Mouse (Mus musculus) heart, embryonic 10.5 days (tissue): ENCODE measurements around the gene Gm49321. TPM values are rescaled to one million over a fixed set of nuclear protein-coding genes. Genes with fewer than 3 reads are reported as not detected.

Experiments used
- DNase-seq: peaks from one replicate; pipeline ENCODE4 v3.0.0-alpha.2; 2017; ENCODE audit warnings: low spot score
- H3K27ac ChIP-seq: fragments of 300-500 bp; sonication (generic); 2 replicates; pipeline ENCODE4 v1.5.1; 2016; ENCODE audit warnings: mild to moderate bottlenecking
- H3K27me3 ChIP-seq: fragments of 300-500 bp; sonication (generic); 2 replicates; pipeline ENCODE4 v1.6.1; 2016; ENCODE audit warnings: mild to moderate bottlenecking; ENCODE audit not compliant: poor library complexity, insufficient read depth, severe bottlenecking
- H3K36me3 ChIP-seq: fragments of 300-500 bp; sonication (generic); 2 replicates; pipeline ENCODE4 v1.6.1; 2016; ENCODE audit warnings: mild to moderate bottlenecking, moderate library complexity
- H3K4me1 ChIP-seq: fragments of 300-500 bp; sonication (generic); 2 replicates; pipeline ENCODE4 v1.6.1; 2016; ENCODE audit warnings: mild to moderate bottlenecking
- H3K4me3 ChIP-seq: fragments of 300-500 bp; sonication (generic); 2 replicates; pipeline ENCODE4 v1.5.1; 2016; ENCODE audit warnings: mild to moderate bottlenecking, moderate library complexity
- H3K9me3 ChIP-seq: fragments of 300-500 bp; sonication (generic); 2 replicates; pipeline ENCODE4 v1.6.1; 2016; ENCODE audit warnings: mild to moderate bottlenecking, moderate library complexity
- WGBS: fragments of 180-500 bp; shearing (Covaris S2); methylation state at CpG from one replicate; pipeline ENCODE4 v1.1.7; 2016; 5-methylcytosine and 5-hydroxymethylcytosine counted together
- polyA plus RNA-seq: library from polyadenylated mRNA; unstranded; fragments of >200 nt; fragmentation: Nextera tagmentation; extraction: Ambion mirVana; gene quantifications from 2 replicates; pipeline ENCODE4 v1.2.1, GENCODE M21; 2016

Gene Gm49321
- polyA plus RNA-seq, 1 experiment from 2014 or later: 15.8 TPM

DNA sequence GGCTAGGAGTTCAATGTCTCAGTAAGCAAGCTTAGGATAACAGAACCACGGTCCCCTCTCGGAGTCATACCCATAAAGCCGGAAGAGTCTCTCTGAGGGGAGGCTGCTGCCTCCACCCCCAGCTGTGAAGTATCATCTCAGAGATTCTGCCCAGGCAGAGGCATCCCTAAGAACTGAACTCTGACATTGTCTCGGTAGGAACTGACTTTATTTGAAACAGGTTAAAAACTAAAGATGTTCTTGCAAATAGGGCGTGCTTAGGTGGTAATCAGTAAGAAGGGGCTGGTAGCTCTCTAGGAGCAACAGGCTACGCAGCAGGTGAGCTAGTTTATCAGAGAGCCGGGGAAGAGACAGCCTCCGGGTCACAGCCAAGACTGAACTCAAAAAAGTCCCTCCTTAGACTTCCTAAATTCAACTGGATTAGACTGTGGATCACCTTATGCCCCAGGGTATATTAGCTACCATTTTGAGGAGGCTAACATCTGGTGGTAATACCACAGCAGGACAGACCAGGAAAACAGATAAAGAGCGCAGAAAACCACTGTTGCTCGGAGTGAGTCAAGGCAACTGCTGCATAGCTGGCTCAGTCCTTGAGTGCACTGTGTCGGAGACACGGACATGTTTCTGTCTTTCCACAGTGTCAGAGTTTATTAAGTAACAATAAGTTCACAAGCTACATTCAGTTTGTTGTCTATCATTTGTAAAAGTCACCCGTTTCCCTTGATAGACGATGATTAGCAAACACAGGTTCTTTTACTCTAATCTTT lies 16.1 kb downstream of the Gm49321 start:
- Histone ChIP-seq H3K36me3 (0 out of 2 replicates have a peak, but pooled peaks cover 2% of the 10 kb centered on the region), H3K9me3 (no peaks in the 10 kb centered on the region), H3K27me3 (no peaks in the 10 kb centered on the region), H3K27ac (peak overlapping the region; percentile 81), H3K4me3 (peak overlapping the region; percentile 57), H3K4me1 (peaks cover 33% of the 10 kb centered on the region)
- DNase-seq: no peak
- WGBS: 29% methylated on average over 14 of the region's 14 CpGs

DNA sequence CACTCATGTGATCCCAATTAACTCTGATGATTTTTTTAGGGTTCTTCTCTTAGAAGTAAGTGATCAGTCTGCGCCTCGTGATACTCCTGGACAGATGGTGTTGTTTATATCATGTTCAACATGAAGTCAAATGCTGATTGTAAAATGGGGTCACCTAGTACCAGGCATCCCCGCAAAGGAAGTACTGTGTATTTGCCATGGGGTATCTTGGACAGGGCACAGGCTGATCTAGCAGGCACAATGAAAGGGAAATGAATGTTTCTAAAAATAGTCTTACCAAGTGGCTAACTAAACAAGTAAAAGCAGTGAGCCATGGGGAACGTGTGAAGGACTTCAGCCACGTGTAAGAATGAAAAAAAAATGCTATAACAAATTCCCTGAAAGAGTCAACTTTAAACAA lies 17.3 kb downstream of the Gm49321 start:
- DNase-seq: no peak
- WGBS: 57% methylated on average over 5 of the region's 5 CpGs

GRCm38 (mm10) chr12:73957676-73958075 lies 20.2 kb downstream of the Gm49321 start:
- 96% methylated on average over 3 of the region's 3 CpGs for WGBS
- H3K9me3 ChIP-seq: no peaks in the 10 kb centered on the region
- no peaks in the 10 kb centered on the region for H3K27me3 ChIP-seq
- H3K27ac ChIP-seq: no peak overlapping the region
- H3K4me1 ChIP-seq: peaks cover 25% of the 10 kb centered on the region
- no peak overlapping the region for H3K4me3 ChIP-seq
- DNase-seq: no peak
- no peaks in the 10 kb centered on the region for H3K36me3 ChIP-seq

More for the DNA sequence above, 17.3 kb downstream of the Gm49321 start:
- H3K4me1 ChIP-seq: peaks cover 28% of the 10 kb centered on the region
- H3K36me3 ChIP-seq: 0 out of 2 replicates have a peak, but pooled peaks cover under 1% of the 10 kb centered on the region
- no peak overlapping the region for H3K4me3 ChIP-seq
- peak overlapping the region; percentile 67 for H3K27ac ChIP-seq
- H3K9me3 ChIP-seq: no peaks in the 10 kb centered on the region
- H3K27me3 ChIP-seq: no peaks in the 10 kb centered on the region

DNA sequence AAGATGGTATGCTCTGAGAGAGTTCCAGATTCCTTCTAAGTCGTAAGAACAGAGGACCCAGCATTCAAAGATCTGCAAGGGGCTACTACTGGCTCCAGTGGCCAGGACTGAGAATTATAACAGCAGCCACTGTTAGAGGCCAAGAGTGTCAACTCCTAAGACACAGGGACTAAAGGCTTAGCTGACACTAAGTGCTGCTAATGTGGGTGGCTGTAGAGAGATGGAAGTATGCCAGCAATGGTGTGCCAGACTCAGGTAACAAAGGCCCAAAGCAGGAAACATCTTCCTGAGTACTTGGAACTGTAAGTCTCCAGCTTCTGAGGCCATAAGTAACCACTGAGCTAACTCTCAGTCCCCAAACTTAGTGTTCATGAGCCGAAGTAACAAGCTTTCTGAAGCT lies 21.4 kb downstream of the Gm49321 start:
- Histone ChIP-seq H3K9me3 (no peaks in the 10 kb centered on the region), H3K27ac (no peak overlapping the region), H3K36me3 (no peaks in the 10 kb centered on the region), H3K4me1 (peaks cover 15% of the 10 kb centered on the region), H3K27me3 (no peaks in the 10 kb centered on the region), H3K4me3 (no peak overlapping the region)
- 81% methylated on average over 2 of the region's 2 CpGs for WGBS
- DNase-seq: no peak

- Histone ChIP-seq H3K27me3 (no peaks in the 10 kb centered on the region), H3K4me1 (peaks cover 7% of the 10 kb centered on the region), H3K36me3 (peaks cover 24% of the 10 kb centered on the region), H3K4me3 (peak within 1 kb of the TSS; percentile 95), H3K27ac (peak within 1 kb of the TSS; percentile 92), H3K9me3 (no peaks in the 10 kb centered on the region)
- 1% methylated on average over 60 of the region's 60 CpGs for WGBS
- DNase-seq: peak; percentile 98
These were observed 27.1 kb downstream of the Gm49321 start, which contains the start of gene Snapc1 for GRCm38 (mm10) chr12:73964291-73965281. TSS of gene Snapc1 (plus strand) at chr12:73964481.

DNA sequence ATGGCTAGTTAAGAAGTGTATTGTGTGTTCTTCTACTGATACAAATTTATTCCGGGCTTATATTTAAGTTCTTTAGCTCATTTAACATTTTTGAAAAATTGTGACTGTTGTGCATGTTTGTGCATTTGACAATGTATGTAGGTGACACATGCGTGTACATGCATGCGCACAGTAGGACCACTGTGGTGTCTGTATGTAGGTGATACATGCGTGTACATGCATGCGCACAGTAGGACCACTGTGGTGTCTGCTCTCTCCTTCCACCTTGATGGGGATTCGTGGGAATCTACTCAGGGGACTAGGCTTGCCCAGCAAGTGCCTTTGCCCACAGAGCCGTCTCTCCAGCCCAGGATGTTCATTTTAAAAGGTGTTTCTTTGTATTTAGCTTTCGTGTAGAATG lies 31.7 kb downstream of the Gm49321 start:
- no peak overlapping the region for H3K4me3 ChIP-seq
- peaks cover 7% of the 10 kb centered on the region for H3K4me1 ChIP-seq
- no peaks in the 10 kb centered on the region for H3K27me3 ChIP-seq
- peaks cover 8% of the 10 kb centered on the region for H3K9me3 ChIP-seq
- DNase-seq: no peak
- no peak overlapping the region for H3K27ac ChIP-seq
- 93% methylated on average over 8 of the region's 8 CpGs for WGBS
- peaks cover 66% of the 10 kb centered on the region for H3K36me3 ChIP-seq

- 89% methylated on average over 6 of the region's 6 CpGs for WGBS
- peaks cover 89% of the 10 kb centered on the region for H3K36me3 ChIP-seq
- peaks cover 8% of the 10 kb centered on the region for H3K9me3 ChIP-seq
- no peaks in the 10 kb centered on the region for H3K27me3 ChIP-seq
- DNase-seq: no peak
- no peak overlapping the region for H3K4me3 ChIP-seq
- H3K27ac ChIP-seq: no peak overlapping the region
- H3K4me1 ChIP-seq: no peaks in the 10 kb centered on the region; the same call in 1 of the 2 replicates
These were observed 37.1 kb downstream of the Gm49321 start for GRCm38 (mm10) chr12:73974584-73974983.

- Histone ChIP-seq H3K9me3 (no peaks in the 10 kb centered on the region), H3K27ac (no peak overlapping the region), H3K4me1 (no peaks in the 10 kb centered on the region; the same call in 1 of the 2 replicates), H3K36me3 (peaks cover 80% of the 10 kb centered on the region), H3K4me3 (no peak overlapping the region), H3K27me3 (no peaks in the 10 kb centered on the region)
- 94% methylated on average over 3 of the region's 3 CpGs for WGBS
- no peak for DNase-seq
These were observed 40.7 kb downstream of the Gm49321 start for GRCm38 (mm10) chr12:73978144-73978543.

- no peak for DNase-seq
- Histone ChIP-seq H3K36me3 (peaks cover 82% of the 10 kb centered on the region), H3K4me1 (no peaks in the 10 kb centered on the region; the same call in 1 of the 2 replicates), H3K9me3 (no peaks in the 10 kb centered on the region), H3K27ac (no peak overlapping the region), H3K4me3 (no peak overlapping the region), H3K27me3 (no peaks in the 10 kb centered on the region)
- 88% methylated on average over 5 of the region's 5 CpGs for WGBS
These were observed 42.2 kb downstream of the Gm49321 start for GRCm38 (mm10) chr12:73979667-73980066.

DNA sequence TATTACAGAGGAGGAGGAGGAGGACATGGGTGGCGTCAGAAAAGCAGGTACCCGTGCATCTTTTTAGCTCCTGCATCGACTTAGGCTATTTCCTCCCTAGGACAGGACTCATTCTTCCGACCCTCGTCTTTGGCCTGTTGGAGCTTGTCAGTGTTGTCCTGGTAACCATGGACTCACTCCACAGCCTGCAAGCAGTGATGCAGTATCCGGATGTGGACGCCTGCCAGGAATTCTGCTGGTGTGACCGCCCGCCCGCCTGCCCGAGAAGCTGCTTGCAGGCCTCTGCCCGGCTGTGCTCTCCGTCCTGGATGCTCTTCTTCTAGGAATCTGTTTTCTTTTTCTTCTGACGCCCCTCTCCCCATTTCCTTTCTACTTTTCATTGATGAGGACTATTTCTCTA lies 45.1 kb downstream of the Gm49321 start:
- no peak overlapping the region for H3K27ac ChIP-seq
- H3K36me3 ChIP-seq: peaks cover 80% of the 10 kb centered on the region
- WGBS: 78% methylated on average over 14 of the region's 14 CpGs
- H3K4me3 ChIP-seq: no peak overlapping the region
- no peaks in the 10 kb centered on the region for H3K9me3 ChIP-seq
- no peaks in the 10 kb centered on the region for H3K4me1 ChIP-seq
- DNase-seq: peak; percentile 83
- no peaks in the 10 kb centered on the region for H3K27me3 ChIP-seq

DNA sequence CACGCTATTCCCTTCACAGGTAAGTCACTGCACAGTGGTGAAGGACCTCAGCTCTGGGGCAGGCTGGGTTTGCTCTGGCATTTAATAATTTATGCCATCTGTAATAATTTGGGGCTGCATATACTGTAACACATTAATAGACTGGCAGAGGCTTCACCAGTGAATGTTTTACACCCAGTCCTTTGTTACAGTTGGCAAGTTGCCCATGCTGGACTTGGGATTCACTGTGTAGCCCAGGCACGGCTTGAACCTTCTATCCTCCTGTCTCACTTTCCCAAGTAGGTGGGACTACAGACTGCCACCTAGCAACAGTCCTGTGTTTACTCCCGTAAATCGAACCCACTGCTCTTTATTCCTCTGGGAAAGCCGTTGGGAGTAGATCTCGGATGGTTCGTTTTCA lies 48.8 kb downstream of the Gm49321 start:
- Histone ChIP-seq H3K27ac (no peak overlapping the region), H3K9me3 (no peaks in the 10 kb centered on the region), H3K36me3 (peaks cover 49% of the 10 kb centered on the region), H3K27me3 (no peaks in the 10 kb centered on the region), H3K4me3 (no peak overlapping the region), H3K4me1 (peaks cover 7% of the 10 kb centered on the region; the same call in 1 of the 2 replicates)
- no peak for DNase-seq
- WGBS: 87% methylated on average over 7 of the region's 7 CpGs

- H3K4me3 ChIP-seq: no peak overlapping the region
- no peaks in the 10 kb centered on the region for H3K27me3 ChIP-seq
- no peak for DNase-seq
- peaks cover 33% of the 10 kb centered on the region for H3K36me3 ChIP-seq
- peaks cover 7% of the 10 kb centered on the region; the same call in 1 of the 2 replicates for H3K4me1 ChIP-seq
- 90% methylated on average over 4 of the region's 4 CpGs for WGBS
- no peaks in the 10 kb centered on the region for H3K9me3 ChIP-seq
- H3K27ac ChIP-seq: no peak overlapping the region
These were observed 51.0 kb downstream of the Gm49321 start for GRCm38 (mm10) chr12:73988393-73989008.
